Mouse (Mus musculus): Measurements from ENCODE around the gene Btf3.

Gene Btf3

GRCm38 (mm10) chr13:98336205-98336604 lies 19.4 kb upstream of the Btf3 start:
- no peak for DNase-seq (ENCODE audit: low spot score)

DNA sequence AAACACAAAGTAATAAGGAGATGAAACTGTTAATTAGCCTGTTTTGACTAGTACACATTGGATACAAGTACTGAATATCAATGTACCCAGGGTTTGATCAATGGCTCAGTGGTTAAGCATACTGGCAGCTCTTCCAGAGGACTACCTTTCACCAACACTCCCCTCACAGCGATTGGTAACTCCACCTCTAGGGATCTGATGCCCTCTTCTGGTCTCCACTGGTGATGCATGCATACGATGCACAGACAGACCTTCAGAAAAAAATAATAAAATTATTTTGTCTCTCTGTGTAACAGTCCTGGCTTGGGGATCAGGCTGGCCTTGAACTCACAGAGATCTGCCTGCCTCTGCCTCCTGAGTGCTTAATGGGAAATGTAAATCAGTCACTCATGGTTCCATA lies 15.3 kb upstream of the Btf3 start:
- peak; percentile 39 for DNase-seq (ENCODE audit: low spot score)

- no peak for DNase-seq (ENCODE audit: low spot score)
Observed at GRCm38 (mm10) chr13:98325034-98325433, 8.2 kb upstream of the Btf3 start.

DNA sequence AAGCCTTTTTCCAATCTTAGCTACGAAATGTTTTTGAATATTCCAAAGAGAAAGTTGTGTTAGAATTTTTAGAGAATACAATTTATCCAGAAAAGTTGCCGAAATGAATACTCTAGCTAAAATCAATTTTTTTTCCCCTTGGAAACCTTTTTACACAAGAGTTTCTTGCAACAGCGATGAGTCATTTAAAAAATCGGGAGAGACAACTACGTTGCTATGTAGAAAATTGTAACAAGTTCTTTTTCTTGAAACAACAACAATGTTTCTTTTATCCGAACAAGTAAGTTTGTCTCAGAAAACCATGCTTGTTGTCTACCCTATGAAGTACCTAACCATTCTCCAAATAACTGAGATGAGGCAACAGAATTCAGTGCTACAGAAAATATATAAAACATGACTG lies 1.1 kb upstream of the Btf3 start:
- no peak for DNase-seq (ENCODE audit: low spot score)

GRCm38 (mm10) chr13:98317246-98317677 lies 456 bp upstream of the Btf3 start:
- DNase-seq (ENCODE audit: low spot score) = no peak

GRCm38 (mm10) chr13:98316140-98316479 lies 696 bp downstream of the Btf3 start:
- no peak for DNase-seq (ENCODE audit: low spot score)

DNA sequence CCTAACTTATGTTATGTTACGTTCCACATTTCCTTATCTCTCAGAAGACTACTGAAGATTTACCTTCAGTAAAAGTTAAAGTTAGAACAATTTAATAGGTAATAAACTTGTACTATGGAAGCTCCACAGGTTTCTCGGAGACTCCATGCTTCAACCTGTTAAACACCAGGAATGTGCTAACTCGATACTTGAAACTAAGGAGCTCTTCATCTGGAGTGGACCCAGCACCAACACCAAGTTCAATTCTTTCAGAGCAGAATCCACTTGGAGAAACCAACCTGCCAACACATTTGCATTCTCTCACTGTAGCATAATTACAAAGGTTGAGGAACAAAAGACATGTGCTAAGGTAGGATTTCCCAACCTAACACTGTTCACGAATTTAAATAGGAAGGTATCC lies 1.7 kb downstream of the Btf3 start:
- no peak for DNase-seq (ENCODE audit: low spot score)

DNA sequence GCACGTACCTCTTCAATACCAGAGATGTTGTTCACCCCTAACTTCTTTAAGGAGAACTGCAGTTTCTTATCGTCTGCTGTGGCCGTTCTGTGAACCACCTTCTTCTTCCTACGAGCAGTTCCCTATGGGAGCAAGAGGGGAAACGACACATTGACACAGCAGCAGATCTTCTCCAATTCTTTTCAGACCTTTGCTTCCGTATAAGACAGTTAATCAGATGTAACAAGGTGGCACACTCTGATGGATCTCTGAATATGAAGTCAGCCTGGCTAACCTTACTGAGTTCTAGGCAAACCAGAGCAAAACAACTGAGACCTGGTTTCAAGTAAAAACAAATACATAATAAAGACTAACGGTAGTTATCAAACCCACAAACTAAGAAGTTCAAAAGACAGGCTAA lies 3.2 kb downstream of the Btf3 start:
- no peak for DNase-seq (ENCODE audit: low spot score)

GRCm38 (mm10) chr13:98311597-98311996 lies 5.2 kb downstream of the Btf3 start:
- no peak for DNase-seq (ENCODE audit: low spot score)

DNA sequence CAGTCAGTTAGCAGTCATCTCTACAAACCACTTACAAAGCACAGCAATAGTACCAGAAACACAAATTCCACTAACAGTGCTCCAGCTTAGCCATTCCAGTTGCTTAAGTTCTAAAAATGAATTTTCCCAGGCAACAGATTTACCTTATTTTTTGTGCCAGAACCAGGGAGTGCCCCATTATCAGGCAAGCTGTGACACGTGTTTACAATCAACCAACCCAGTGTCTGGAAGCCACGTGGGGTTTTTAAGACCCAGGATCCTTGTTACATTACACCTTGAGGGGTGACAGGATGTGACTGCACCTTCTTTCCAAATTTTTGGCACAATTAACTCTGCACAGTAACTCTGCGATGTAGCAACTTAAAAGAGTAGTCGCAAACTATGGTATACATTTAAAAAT lies 8.1 kb downstream of the Btf3 start:
- DNase-seq (ENCODE audit: low spot score) = no peak

DNA sequence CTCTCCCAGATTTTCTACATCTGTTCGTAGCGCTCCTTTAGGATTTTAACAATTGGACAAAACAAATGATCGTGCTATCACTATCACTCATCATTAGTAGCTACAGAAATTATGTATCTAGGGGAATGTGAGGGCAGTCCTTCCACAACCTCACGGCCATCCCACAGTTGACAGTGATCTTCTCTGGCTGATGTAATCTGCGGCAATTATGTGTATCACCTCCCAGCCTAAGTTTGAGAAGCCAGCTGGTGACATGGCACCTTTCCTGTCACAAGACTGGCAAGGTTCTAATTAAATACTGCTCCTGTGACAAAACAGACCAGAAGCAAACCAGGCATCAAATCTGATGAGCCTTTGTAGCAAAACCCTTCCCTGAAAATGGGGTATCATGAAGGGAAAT lies 8.8 kb downstream of the Btf3 start:
- DNase-seq (ENCODE audit: low spot score) = no peak

DNA sequence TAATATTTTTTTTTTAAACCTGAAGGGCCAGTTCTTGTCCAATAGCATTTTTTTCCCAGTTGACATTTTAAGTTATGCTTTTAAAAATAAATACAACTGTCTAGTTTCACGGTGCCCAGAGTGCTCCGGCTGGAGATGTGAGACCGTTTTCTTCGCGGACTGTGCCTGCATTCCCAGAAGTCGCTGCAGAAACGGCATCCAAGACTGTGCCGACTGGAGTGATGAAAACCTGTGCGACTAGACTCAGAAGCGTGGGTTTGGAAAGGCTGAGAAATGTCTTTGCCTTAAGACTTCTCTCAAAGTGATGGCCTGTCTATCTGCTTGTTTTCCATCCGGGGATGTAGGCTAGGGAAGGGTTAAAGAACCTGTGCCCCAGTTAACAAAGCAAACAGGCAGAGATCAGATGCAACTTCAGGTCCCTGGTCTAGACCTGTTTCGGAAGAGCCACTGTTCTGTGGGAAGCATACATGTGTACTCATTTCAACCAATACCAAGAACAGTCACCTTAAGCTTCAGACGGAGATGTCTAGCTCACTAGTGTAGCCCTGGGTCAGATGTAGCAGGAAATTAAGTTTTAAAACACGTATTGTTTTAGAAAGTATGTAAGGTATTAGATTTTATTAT lies 9.8 kb downstream of the Btf3 start:
- no peak for DNase-seq (ENCODE audit: low spot score)

DNA sequence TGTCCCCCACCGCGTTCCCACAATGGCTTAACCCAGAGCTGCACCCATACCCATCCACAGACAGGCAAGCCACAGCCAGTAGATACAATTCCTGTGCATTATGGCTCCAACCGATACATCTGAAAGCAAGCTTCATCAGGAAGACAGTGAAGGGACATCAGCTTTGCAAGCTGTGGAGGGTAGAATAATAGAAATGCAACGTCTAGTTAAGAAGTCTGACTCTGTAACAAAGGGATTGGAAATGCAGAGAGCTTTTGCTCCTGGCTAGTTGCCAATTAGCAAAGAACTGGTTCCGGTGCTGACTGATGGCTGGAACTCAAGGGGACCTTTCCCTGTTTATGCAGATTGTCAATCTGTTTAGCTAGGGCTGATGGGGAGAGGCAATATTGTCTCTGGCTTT lies 10.4 kb downstream of the Btf3 start:
- DNase-seq (ENCODE audit: low spot score) = no peak

DNA sequence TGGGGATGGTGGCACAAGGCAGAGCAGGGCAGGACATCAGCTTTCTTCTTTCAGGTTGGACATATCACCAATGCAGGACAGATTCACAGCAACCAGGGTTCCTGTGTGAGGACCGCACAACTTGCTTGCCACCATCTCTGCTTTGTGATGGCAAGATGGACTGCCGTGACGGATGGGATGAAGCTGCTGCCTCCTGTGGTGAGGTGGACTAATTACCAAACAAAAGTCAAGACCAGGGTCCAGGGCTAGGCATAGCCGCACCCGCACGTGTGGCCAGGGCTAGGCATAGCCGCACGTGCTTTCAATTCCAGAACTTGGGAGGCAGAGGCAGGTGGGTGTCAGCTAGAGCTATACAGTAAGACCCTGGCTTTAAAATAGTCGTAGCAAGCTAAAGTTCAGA lies 11.5 kb downstream of the Btf3 start:
- no peak for DNase-seq (ENCODE audit: low spot score)

DNA sequence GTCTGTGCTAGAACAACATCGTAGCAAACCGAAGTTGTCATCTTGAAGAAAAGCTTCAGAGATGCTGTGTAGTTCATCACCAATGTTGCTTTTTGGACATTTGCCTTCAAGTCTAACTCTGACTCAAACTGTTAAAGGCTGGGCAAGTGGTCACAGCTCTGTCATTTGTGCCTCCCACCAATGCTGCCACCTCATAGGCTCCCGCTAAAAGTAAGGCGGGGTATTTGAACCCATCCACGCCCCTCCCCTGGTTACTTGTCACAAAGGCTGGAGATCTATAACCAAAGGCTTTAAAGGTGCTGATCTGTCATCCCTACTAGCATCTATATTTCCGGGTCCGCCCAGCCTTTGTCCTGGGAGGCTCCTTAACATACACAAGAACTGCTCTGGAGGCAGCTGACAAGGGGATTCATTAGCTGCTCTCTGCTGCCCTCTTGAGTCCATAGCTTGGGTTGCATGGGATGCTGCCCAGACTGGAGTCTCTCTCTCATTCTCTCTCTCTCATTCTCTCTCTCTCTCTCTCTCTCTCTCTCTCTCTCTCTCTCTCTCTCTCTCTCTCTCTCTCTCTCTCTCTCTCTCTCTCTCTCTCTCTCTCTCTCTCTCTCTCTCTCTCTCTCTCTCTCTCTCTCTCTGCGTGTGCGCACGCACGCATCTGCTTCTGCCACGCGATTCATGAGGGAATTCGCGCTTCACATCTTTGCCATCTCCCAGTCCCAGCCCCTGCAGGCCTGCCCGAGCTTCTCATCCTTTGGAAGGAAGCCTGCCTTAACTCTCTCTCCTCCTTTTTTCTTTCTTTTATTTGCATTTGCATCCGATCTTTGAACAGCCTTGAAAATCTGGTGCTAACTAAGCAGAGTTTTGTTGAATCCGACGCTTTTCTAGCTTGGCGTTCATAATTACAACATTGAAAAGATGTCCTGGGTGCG lies 17.7 kb downstream of the Btf3 start:
- peak; percentile 50 for DNase-seq (ENCODE audit: low spot score)

DNA sequence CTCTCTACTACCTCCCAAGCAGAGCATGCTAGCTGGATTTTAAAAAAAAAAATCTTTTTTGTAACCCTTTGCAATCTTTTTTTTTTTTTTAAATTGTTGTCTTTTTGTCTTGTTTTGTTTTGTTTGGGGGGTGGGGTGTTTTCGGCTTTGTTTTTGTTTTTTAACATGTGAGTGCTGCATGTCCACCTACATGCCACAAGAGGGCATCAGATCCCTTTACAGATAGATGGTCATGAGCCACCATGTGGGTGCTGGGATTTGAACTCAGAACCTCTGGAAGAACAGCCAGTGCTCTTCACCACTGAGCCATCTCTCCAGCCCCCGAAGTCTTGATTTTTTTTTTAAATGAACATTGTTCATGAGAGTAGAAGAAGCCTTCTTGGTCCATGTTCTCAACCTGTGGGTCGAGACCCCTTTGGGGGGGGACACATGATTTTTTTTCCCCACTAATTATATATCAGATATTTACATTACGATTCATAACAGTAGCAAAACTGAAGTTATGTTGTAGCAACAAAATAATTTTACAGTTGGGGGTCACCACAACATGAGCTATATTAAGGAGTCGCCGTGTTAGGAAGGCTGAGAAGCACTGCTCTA lies 18.8 kb downstream of the Btf3 start:
- DNase-seq (ENCODE audit: low spot score) = no peak

DNA sequence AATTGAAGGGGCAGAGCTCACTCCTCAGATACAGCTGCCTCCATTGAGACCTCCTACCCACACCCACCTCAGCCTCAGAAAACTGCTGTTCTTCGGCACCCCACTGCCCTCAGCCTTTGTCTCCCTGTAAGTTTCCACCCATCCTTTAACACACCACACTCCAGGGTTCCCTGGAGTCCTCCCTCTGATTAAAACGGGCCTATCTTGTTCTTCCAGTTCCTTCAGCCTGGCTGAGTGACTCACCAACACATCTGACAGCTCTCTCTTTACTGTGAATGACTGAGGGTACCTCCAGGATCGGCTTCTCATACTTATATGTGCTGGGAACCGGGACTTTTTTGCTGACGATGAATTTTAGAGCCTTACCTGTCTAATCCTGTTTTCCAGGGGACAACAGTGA lies 20.7 kb downstream of the Btf3 start:
- no peak for DNase-seq (ENCODE audit: low spot score)

GRCm38 (mm10) chr13:98291712-98292111 lies 25.1 kb downstream of the Btf3 start:
- no peak for DNase-seq (ENCODE audit: low spot score)

- DNase-seq (ENCODE audit: low spot score) = no peak
Observed at GRCm38 (mm10) chr13:98290719-98291118, 26.1 kb downstream of the Btf3 start.

DNA sequence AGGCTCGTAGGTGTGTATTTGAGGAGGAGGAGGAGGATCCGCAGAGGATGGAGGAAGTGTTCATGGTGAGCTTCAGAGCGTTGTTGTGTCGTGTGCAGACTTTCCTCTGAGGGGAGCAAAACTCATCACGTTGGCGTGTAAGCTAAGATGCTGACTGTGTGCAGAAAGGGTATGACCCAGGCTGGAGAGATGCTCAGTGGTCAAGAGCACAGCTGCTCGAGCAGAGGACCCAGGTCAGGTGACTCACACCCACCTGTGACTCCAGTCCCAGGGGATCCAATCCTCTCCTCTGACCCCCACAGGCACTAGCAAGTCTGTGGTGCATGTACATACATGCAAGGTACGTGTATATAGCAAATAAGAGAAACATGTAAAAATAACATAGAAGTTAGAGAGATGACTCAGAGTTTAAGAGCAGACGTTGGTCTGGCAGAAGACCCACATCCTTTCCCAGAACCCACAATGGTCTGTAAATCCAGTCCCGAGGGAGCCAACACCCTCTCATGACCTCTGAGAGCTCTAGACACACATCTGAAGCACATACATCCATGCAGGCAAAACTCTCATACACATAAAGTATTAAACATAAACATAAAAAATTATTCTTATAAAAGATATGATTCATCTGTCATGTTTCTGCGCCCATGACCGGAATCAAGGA lies 35.7 kb downstream of the Btf3 start:
- no peak for DNase-seq (ENCODE audit: low spot score)

- DNase-seq (ENCODE audit: low spot score) = no peak
Observed at GRCm38 (mm10) chr13:98279686-98280085, 37.1 kb downstream of the Btf3 start, which contains the start of gene Gm21976. Gene Gm21976, plus strand, starts transcription at chr13:98279887.

DNA sequence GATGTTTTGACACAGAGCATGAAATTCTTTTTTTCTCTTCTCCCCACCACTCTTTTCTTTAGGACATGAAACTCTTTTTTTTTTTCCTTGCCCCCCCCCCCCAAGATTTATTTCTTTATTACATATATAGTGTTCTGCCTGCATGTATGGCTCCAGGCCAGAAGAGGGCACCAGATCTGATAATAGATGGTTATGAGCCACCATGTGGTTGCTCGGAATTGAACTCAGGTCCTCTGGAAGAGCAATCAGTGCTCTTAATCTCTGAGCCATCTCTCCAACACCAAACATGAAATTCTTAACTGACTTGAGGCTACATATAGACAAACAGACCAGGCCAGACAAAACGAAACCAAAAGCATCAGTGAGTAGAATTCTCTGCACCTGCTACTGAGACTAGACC lies 39.3 kb downstream of the Btf3 start:
- DNase-seq (ENCODE audit: low spot score) = no peak

- no peak for DNase-seq (ENCODE audit: low spot score)
Observed at GRCm38 (mm10) chr13:98276253-98276652, 40.6 kb downstream of the Btf3 start.
